In genomic region chr5:113196916-113197794, GRCm38 (mm10) we compare ENCODE assay signal across 11 mouse cellular contexts. TPM values are rescaled to one million over a fixed set of nuclear protein-coding genes. Genes with fewer than 3 reads are reported as not detected.
A peak's percentile ranks its signal among the peaks of the same experiment; 100 is the strongest.
DNase-seq lines count a peak whose midpoint lies in the region; ATAC-seq and TF ChIP-seq lines count a peak whose summit lies in the region.
"Had no signal": no experiment of that assay in that cellular context is flagged by ENCODE, and none has a peak within 500 bp of the region (broad histone marks: within the 10 kb centered on the region; RNA-seq: fewer than 3 reads in every experiment).

No protein-coding gene starts in this region.

- no peak for TF ChIP-seq CTCF in gastrocnemius, adult 2 months (IDR thresholded peaks at IDR 0.05)

- H3K4me1 ChIP-seq in lung, embryonic 15.5 days, result peaks cover 5% of the 10 kb centered on the region; the same call in 1 of the 2 replicates
- H3K4me1 ChIP-seq in heart, embryonic 10.5 days, result peaks cover 55% of the 10 kb centered on the region
- peaks cover 32% of the 10 kb centered on the region for H3K4me1 ChIP-seq in limb, embryonic 10.5 days

- no peaks in the 10 kb centered on the region for H3K9me3 ChIP-seq in lung, embryonic 15.5 days
- no peaks in the 10 kb centered on the region for H3K9me3 ChIP-seq in heart, embryonic 10.5 days
- H3K9me3 ChIP-seq in limb, embryonic 10.5 days (replicated peaks), result no peaks in the 10 kb centered on the region
- H3K9me3 ChIP-seq: liver, embryonic 13.5 days had no signal

- H3K9ac ChIP-seq in lung, embryonic 15.5 days, result no peak overlapping the region
- H3K9ac ChIP-seq: liver, embryonic 13.5 days had no signal

- no peak for ATAC-seq in lung, embryonic 15.5 days (ENCODE audit: borderline replicate concordance, extremely low read depth, low FRiP score, low TSS enrichment)
- ATAC-seq: inflammation-experienced regulatory T-cells, adult 6 months had no signal

- H3K4me3 ChIP-seq in gastrocnemius, adult 2 months, result peak overlapping the region; percentile 21; the same call in 1 of the 2 replicates
- no peak overlapping the region for H3K4me3 ChIP-seq in lung, embryonic 15.5 days
- no peak overlapping the region for H3K4me3 ChIP-seq in heart, embryonic 10.5 days
- no peak overlapping the region for H3K4me3 ChIP-seq in limb, embryonic 10.5 days
- H3K4me3 ChIP-seq: erythroblast, embryonic 14.5 days; liver, embryonic 13.5 days had no signal

- no peak overlapping the region for H3K4me2 ChIP-seq in lung, embryonic 15.5 days
- H3K4me2 ChIP-seq: liver, embryonic 13.5 days had no signal

- H3K36me3 ChIP-seq in lung, embryonic 15.5 days, result no peaks in the 10 kb centered on the region
- H3K36me3 ChIP-seq in heart, embryonic 10.5 days, result no peaks in the 10 kb centered on the region
- no peaks in the 10 kb centered on the region for H3K36me3 ChIP-seq in limb, embryonic 10.5 days
- H3K36me3 ChIP-seq: liver, embryonic 13.5 days had no signal

- 38% methylated on average over 9 of the region's 9 CpGs for WGBS in lung, embryonic 15.5 days
- 18% methylated on average over 9 of the region's 9 CpGs for WGBS in heart, embryonic 10.5 days
- WGBS in limb, embryonic 10.5 days, result 34% methylated on average over 9 of the region's 9 CpGs

- intact Hi-C loops in gastrocnemius, adult 2 months (cut with DNase I), result no loop called here
- intact Hi-C loops in left cerebral cortex, postnatal 4 days (cut with DNase I), result no loop called here

- peak overlapping the region; percentile 85 for H3K27ac ChIP-seq in gastrocnemius, adult 2 months
- peak overlapping the region; percentile 81 for H3K27ac ChIP-seq in lung, embryonic 15.5 days
- peak overlapping the region; percentile 67 for H3K27ac ChIP-seq in heart, embryonic 10.5 days
- H3K27ac ChIP-seq in limb, embryonic 10.5 days, result peak overlapping the region; percentile 37; the same call in 1 of the 2 replicates
- H3K27ac ChIP-seq: liver, embryonic 13.5 days had no signal

- H3K27me3 ChIP-seq in lung, embryonic 15.5 days, result no peaks in the 10 kb centered on the region
- H3K27me3 ChIP-seq in heart, embryonic 10.5 days (ENCODE audit: insufficient read depth, poor library complexity, severe bottlenecking), result no peaks in the 10 kb centered on the region
- no peaks in the 10 kb centered on the region for H3K27me3 ChIP-seq in limb, embryonic 10.5 days (ENCODE audit: low read depth, poor library complexity, severe bottlenecking)
- H3K27me3 ChIP-seq: liver, embryonic 13.5 days had no signal

- peak; percentile 58 for DNase-seq in gastrocnemius, adult 2 months
- no peak for DNase-seq in gastrocnemius, adult 8-10 months (ENCODE audit: low spot score in 2 of 2)
- no peak for DNase-seq in lung, adult 18-20 months
- DNase-seq in heart, embryonic 10.5 days (ENCODE audit: low spot score), result no peak
- DNase-seq in limb, embryonic 10.5 days (ENCODE audit: low spot score), result no peak
- no peak for DNase-seq in left cerebral cortex, postnatal 4 days
- DNase-seq in cerebellum, adult 11 months, result no peak
- DNase-seq: liver, embryonic 13.5 days had no signal

RNA-seq across cellular contexts. Expression of gene 2900026A02Rik, which starts 23.9 kb away (rescaled TPM):
- total RNA-seq in gastrocnemius, adult 2 months (2021), result 10 to 100 TPM; 19.6 to 24.6 TPM
- 10 to 100 TPM; 21.3 to 26.3 (median 23.9) TPM for total RNA-seq in gastrocnemius, adult 8-10 months (2022)
- polyA plus RNA-seq in lung, embryonic 15.5 days (2015; fragmentation: Nextera tagmentation; extraction: Ambion mirVana), result 10.8 and 11.9 TPM in 2 replicates
- 10.2 and 14.7 TPM in 2 replicates for polyA plus RNA-seq in heart, embryonic 10.5 days (2016; fragmentation: Nextera tagmentation; extraction: Ambion mirVana)
- 2.5 and 2.9 TPM in 2 replicates for polyA plus RNA-seq in limb, embryonic 10.5 days (2016; fragmentation: Nextera tagmentation; extraction: Ambion mirVana)
- 10 to 100 TPM; 40.1 to 41.4 TPM for total RNA-seq in left cerebral cortex, postnatal 4 days (2021)

RNA-seq across cellular contexts. Expression of gene Tmem211, which starts 29.6 kb away (rescaled TPM):
- total RNA-seq in gastrocnemius, adult 2 months (2021), result not detected
- not detected for total RNA-seq in gastrocnemius, adult 8-10 months (2022)
- not detected in 2 replicates for polyA plus RNA-seq in lung, embryonic 15.5 days (2015; fragmentation: Nextera tagmentation; extraction: Ambion mirVana)
- polyA plus RNA-seq in heart, embryonic 10.5 days (2016; fragmentation: Nextera tagmentation; extraction: Ambion mirVana), result not detected in 2 replicates
- not detected in 2 replicates for polyA plus RNA-seq in limb, embryonic 10.5 days (2016; fragmentation: Nextera tagmentation; extraction: Ambion mirVana)
- total RNA-seq in left cerebral cortex, postnatal 4 days (2021), result under 1 TPM in 1 of 2 experiments, not detected in 1; 0.18 TPM
- polyA plus RNA-seq: erythroblast, embryonic 14.5 days; inflammation-experienced regulatory T-cells, adult 6 months; liver, embryonic 13.5 days had no signal
